Mouse (Mus musculus) testis, adult 2 months (tissue): ENCODE results near the gene Gpc6. TPM values are rescaled to one million over a fixed set of nuclear protein-coding genes. Genes with fewer than 3 reads are reported as not detected.

Source experiments
- H3K27ac ChIP-seq: fragments of 200-500 bp; 2 replicates; pipeline ENCODE4 v1.5.1; 2012; ENCODE audit warnings: low read depth, low read length; ENCODE audit not compliant: control insufficient read depth, insufficient read depth
- H3K27me3 ChIP-seq: fragments of 200-500 bp; 2 replicates; pipeline ENCODE4 v1.6.1; 2012; ENCODE audit warnings: mild to moderate bottlenecking, low read length, moderate library complexity; ENCODE audit not compliant: control insufficient read depth, insufficient read depth
- H3K36me3 ChIP-seq: fragments of 200-500 bp; 2 replicates; pipeline ENCODE4 v1.6.1; 2012; ENCODE audit warnings: mild to moderate bottlenecking, low read length; ENCODE audit not compliant: control insufficient read depth, insufficient read depth
- H3K4me1 ChIP-seq: fragments of 200-500 bp; 2 replicates; pipeline ENCODE4 v1.6.1; 2012; ENCODE audit warnings: low read length; ENCODE audit not compliant: control insufficient read depth, insufficient read depth
- H3K4me3 ChIP-seq: fragments of 200-500 bp; 2 replicates; pipeline ENCODE4 v1.5.1; 2012; ENCODE audit warnings: low read depth, mild to moderate bottlenecking, low read length, moderate library complexity, mixed read lengths; ENCODE audit not compliant: control insufficient read depth
- CTCF ChIP-seq: fragments of 200-500 bp; IDR thresholded peaks from 2 replicates; pipeline ENCODE4 v1.5.1; 2012; ENCODE audit warnings: low read depth, mild to moderate bottlenecking, inconsistent platforms, low read length, moderate library complexity; ENCODE audit not compliant: control insufficient read depth, insufficient read depth, insufficient replicate concordance
- POLR2A ChIP-seq: fragments of 200-500 bp; IDR thresholded peaks from 2 replicates; pipeline ENCODE4 v1.6.1; 2012; ENCODE audit warnings: low read depth, mild to moderate bottlenecking, inconsistent platforms, low read length, moderate library complexity; ENCODE audit not compliant: control insufficient read depth
- polyA plus RNA-seq: library from polyadenylated mRNA; depleted of rRNA; stranded (reverse); fragments of >200 nt; gene quantifications from 2 replicates; pipeline ENCODE4 v1.2.3, GENCODE M21; 2012

Gpc6 gene
- polyA plus RNA-seq, 1 experiment: 0.35 TPM

GRCm38 (mm10) chr14:117093586-117093985 lies 168.5 kb downstream of the Gpc6 start:
- Histone ChIP-seq H3K4me1 (no peaks in the 10 kb centered on the region), H3K27me3 (no peaks in the 10 kb centered on the region), H3K27ac (no peak overlapping the region), H3K36me3 (no peaks in the 10 kb centered on the region), H3K4me3 (no peak overlapping the region)
- TF ChIP-seq POLR2A: no peak
- TF ChIP-seq CTCF: no peak

- Histone ChIP-seq H3K27ac (no peak overlapping the region), H3K36me3 (no peaks in the 10 kb centered on the region), H3K4me3 (no peak overlapping the region), H3K27me3 (no peaks in the 10 kb centered on the region), H3K4me1 (no peaks in the 10 kb centered on the region)
- TF ChIP-seq CTCF (no peak), POLR2A (no peak)
Observed at GRCm38 (mm10) chr14:117106900-117107299, 181.8 kb downstream of the Gpc6 start.

GRCm38 (mm10) chr14:117113153-117113552 lies 188.0 kb downstream of the Gpc6 start:
- Histone ChIP-seq H3K27me3 (no peaks in the 10 kb centered on the region), H3K36me3 (no peaks in the 10 kb centered on the region), H3K4me3 (no peak overlapping the region), H3K4me1 (no peaks in the 10 kb centered on the region), H3K27ac (peak overlapping the region; percentile 81)
- TF ChIP-seq POLR2A: no peak
- TF ChIP-seq CTCF: no peak

GRCm38 (mm10) chr14:117122036-117122435 lies 196.9 kb downstream of the Gpc6 start:
- Histone ChIP-seq H3K4me1 (no peaks in the 10 kb centered on the region), H3K36me3 (no peaks in the 10 kb centered on the region), H3K27me3 (no peaks in the 10 kb centered on the region), H3K27ac (no peak overlapping the region), H3K4me3 (no peak overlapping the region)
- TF ChIP-seq POLR2A (no peak), CTCF (no peak)

- TF ChIP-seq POLR2A: no peak
- TF ChIP-seq CTCF: no peak
Observed at GRCm38 (mm10) chr14:117130334-117130733, 205.2 kb downstream of the Gpc6 start.

GRCm38 (mm10) chr14:117131324-117131723 lies 206.2 kb downstream of the Gpc6 start:
- H3K4me1 ChIP-seq: no peaks in the 10 kb centered on the region
- H3K4me3 ChIP-seq: no peak overlapping the region
- H3K27ac ChIP-seq: no peak overlapping the region
- H3K36me3 ChIP-seq: no peaks in the 10 kb centered on the region
- TF ChIP-seq CTCF (no peak), POLR2A (no peak)
- no peaks in the 10 kb centered on the region for H3K27me3 ChIP-seq

More at GRCm38 (mm10) chr14:117130334-117130733, 205.2 kb downstream of the Gpc6 start:
- H3K27ac ChIP-seq: no peak overlapping the region
- H3K4me1 ChIP-seq: no peaks in the 10 kb centered on the region
- H3K27me3 ChIP-seq: no peaks in the 10 kb centered on the region
- H3K4me3 ChIP-seq: no peak overlapping the region
- H3K36me3 ChIP-seq: no peaks in the 10 kb centered on the region

GRCm38 (mm10) chr14:117141077-117141848 lies 216.1 kb downstream of the Gpc6 start:
- Histone ChIP-seq H3K4me3 (no peak overlapping the region), H3K4me1 (no peaks in the 10 kb centered on the region), H3K27me3 (no peaks in the 10 kb centered on the region), H3K36me3 (no peaks in the 10 kb centered on the region), H3K27ac (no peak overlapping the region)
- TF ChIP-seq CTCF: no peak
- TF ChIP-seq POLR2A: no peak
